Mouse (Mus musculus) ES-Bruce4 (cell line): Measurements from ENCODE around the gene Abat.

Experiments
- CTCF ChIP-seq: IDR thresholded peaks from one replicate; pipeline ENCODE4 v1.8.1; 2011; ENCODE audit warnings: low read depth, low read length
- EP300 ChIP-seq: IDR thresholded peaks from 2 replicates; pipeline ENCODE4 v1.6.1; 2011; ENCODE audit warnings: low read depth, low read length; ENCODE audit not compliant: insufficient read depth

DNA sequence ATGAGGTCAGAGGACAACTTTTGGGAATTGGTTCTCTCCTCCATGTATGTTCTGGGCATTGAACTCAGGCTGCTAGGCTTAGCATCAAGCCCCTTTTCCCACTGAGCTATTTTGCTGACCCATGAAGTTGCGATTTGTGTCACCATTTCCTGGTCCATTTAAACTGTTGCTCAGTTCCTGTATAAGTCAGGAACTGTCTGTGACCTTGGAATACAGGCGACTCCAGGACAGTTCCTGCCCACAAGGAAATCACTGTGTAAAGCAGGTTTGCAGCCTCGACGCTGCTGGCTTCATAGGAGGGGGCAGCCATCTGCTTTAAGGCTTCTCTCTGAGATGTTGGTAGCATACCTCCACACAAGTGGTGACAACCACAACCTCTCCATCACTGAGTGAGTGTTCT is 8.1 kb downstream of the Abat start:
- TF ChIP-seq EP300 (no peak), CTCF (no peak)
